Mouse (Mus musculus) C2C12 (cell line): ENCODE measurements at regions not wholly inside any gene's neighbourhood (a gene's known extent, or its start where the extent isn't known, plus 50 kb on each side); places are given as distances from the start of the nearest gene placed in this dataset.

ENCODE experiments used
- CTCF ChIP-seq: IDR thresholded peaks from one replicate; pipeline ENCODE4 v1.5.1; 2011; ENCODE audit not compliant: control insufficient read depth, insufficient read depth, insufficient read length
- FOSL1 ChIP-seq: IDR thresholded peaks from one replicate; pipeline ENCODE4 v1.8.0; 2011; ENCODE audit warnings: mild to moderate bottlenecking, low read length; ENCODE audit not compliant: poor library complexity, insufficient read depth, severe bottlenecking
- MAX ChIP-seq: IDR thresholded peaks from one replicate; pipeline ENCODE4 v1.6.1; 2011; ENCODE audit warnings: mild to moderate bottlenecking, control low read depth
- MYOD1 ChIP-seq: IDR thresholded peaks from one replicate; pipeline ENCODE4 v1.6.1; 2011; ENCODE audit warnings: low read depth; ENCODE audit not compliant: control insufficient read depth, insufficient read length
- MYOG ChIP-seq: IDR thresholded peaks from one replicate; pipeline ENCODE4 v1.6.1; 2011; ENCODE audit not compliant: control insufficient read depth, insufficient read length; ENCODE audit errors: extremely low read depth
- USF1 ChIP-seq: IDR thresholded peaks from one replicate; pipeline ENCODE4 v1.6.1; 2011; ENCODE audit warnings: low read depth, mild to moderate bottlenecking, control low read depth, moderate library complexity

DNA sequence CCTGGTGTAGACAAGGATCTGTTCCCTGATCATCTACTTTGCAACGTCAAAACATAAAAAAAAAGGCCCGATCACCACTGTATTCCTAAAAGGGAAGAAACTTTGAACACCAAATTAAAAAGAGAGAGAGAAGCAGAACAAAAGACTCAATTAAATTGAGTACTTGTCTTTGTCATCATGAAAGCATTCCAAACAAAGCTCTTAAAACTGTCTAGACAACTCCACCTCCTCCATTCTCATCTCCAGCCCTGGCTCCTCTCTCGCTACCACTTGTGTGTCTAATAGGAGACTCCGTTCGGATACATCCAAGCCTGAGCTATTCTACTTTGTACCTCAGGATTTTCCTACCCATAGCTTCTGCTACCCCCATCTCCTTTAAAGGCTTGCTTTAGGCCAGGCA lies 159.8 kb downstream of the Prdm2 start:
- no peak for TF ChIP-seq MYOD1
- TF ChIP-seq CTCF = no peak
- no peak for TF ChIP-seq MAX
- no peak for TF ChIP-seq MYOG
- no peak for TF ChIP-seq USF1
- TF ChIP-seq FOSL1 = no peak
